Mouse (Mus musculus) kidney, embryonic 14.5 days (tissue): Measurements from ENCODE around the gene Calhm2. TPM values are rescaled to one million over a fixed set of nuclear protein-coding genes. Genes with fewer than 3 reads are reported as not detected.
"Not testable (repeated sequence)": the region's sequence is repeated elsewhere in the genome, so short reads cannot be mapped to it uniquely, and the experiment has no call there.

Experiments used
- ATAC-seq: fragments of 200-750 bp; cut with Nextera tagmentation; 2 replicates; pipeline ENCODE4 v1.8.0; 2017; ENCODE audit warnings: moderate number of reproducible peaks, mild to moderate bottlenecking, moderate TSS enrichment, moderate library complexity; ENCODE audit not compliant: low FRiP score, low TSS enrichment
- H3K27ac ChIP-seq: fragments of 300-500 bp; sonication (generic); 2 replicates; pipeline ENCODE4 v1.5.1; 2014; ENCODE audit warnings: low read depth, mild to moderate bottlenecking, low read length, moderate library complexity, mixed read lengths
- H3K27me3 ChIP-seq: fragments of 300-500 bp; sonication (generic); 2 replicates; pipeline ENCODE4 v1.6.1; 2014; ENCODE audit warnings: mild to moderate bottlenecking, low read length; ENCODE audit not compliant: control insufficient read depth, insufficient read depth
- H3K36me3 ChIP-seq: fragments of 300-500 bp; sonication (generic); 2 replicates; pipeline ENCODE4 v1.6.1; 2014; ENCODE audit warnings: low read length, mixed read lengths; ENCODE audit not compliant: control insufficient read depth, insufficient read depth
- H3K4me1 ChIP-seq: fragments of 300-500 bp; sonication (generic); 2 replicates; pipeline ENCODE4 v1.6.1; 2014; ENCODE audit warnings: low read length, mixed read lengths; ENCODE audit not compliant: control insufficient read depth, insufficient read depth
- H3K4me2 ChIP-seq: fragments of 300-500 bp; sonication (generic); replicated peaks from 2 replicates; pipeline ENCODE4 v1.6.1; 2014; ENCODE audit warnings: low read depth, mild to moderate bottlenecking, low read length
- H3K4me3 ChIP-seq: fragments of 300-500 bp; sonication (generic); 2 replicates; pipeline ENCODE4 v1.5.1; 2014; ENCODE audit warnings: mild to moderate bottlenecking, low read length
- H3K9ac ChIP-seq: fragments of 300-500 bp; sonication (generic); 2 replicates; pipeline ENCODE4 v1.6.1; 2014; ENCODE audit warnings: low read depth, mild to moderate bottlenecking, low read length, moderate library complexity
- H3K9me3 ChIP-seq: fragments of 300-500 bp; sonication (generic); 2 replicates; pipeline ENCODE4 v1.6.1; 2016; ENCODE audit warnings: low read length; ENCODE audit not compliant: control insufficient read depth
- WGBS: fragments of 180-500 bp; shearing (Covaris S2); extraction: QIAGEN DNeasy Blood & Tissue Kit; methylation state at CpG from one replicate; pipeline ENCODE4 v1.1.7; 2014; 5-methylcytosine and 5-hydroxymethylcytosine counted together
- polyA plus RNA-seq: library from polyadenylated mRNA; unstranded; fragments of >200 nt; fragmentation: Nextera tagmentation; extraction: Ambion mirVana; gene quantifications from 2 replicates; pipeline ENCODE4 v1.2.1, GENCODE M21; 2014

Calhm2 gene
- polyA plus RNA-seq, 1 experiment from 2014 or later: 1.9 TPM

- 79% methylated on average over 11 of the region's 11 CpGs for WGBS
- no peak for ATAC-seq
- Histone ChIP-seq H3K27ac (no peak within 1 kb of the TSS), H3K9ac (no peak within 1 kb of the TSS), H3K36me3 (no peaks in the 10 kb centered on the region), H3K4me3 (no peak within 1 kb of the TSS), H3K9me3 (no peaks in the 10 kb centered on the region), H3K4me2 (no peak within 1 kb of the TSS), H3K27me3 (no peaks in the 10 kb centered on the region), H3K4me1 (no peaks in the 10 kb centered on the region)
Measured at GRCm38 (mm10) chr19:47157664-47158063, 19.6 kb upstream of the Calhm2 start, which contains the start of gene Calhm3. Gene Calhm3, minus strand, starts transcription at chr19:47157764.

GRCm38 (mm10) chr19:47153767-47154166, 15.7 kb upstream of the Calhm2 start:
- no peak overlapping the region for H3K4me3 ChIP-seq
- no peak for ATAC-seq

GRCm38 (mm10) chr19:47152062-47152369, 13.9 kb upstream of the Calhm2 start:
- Histone ChIP-seq H3K27me3 (peaks cover 4% of the 10 kb centered on the region; the same call in 1 of the 2 replicates), H3K9ac (no peak overlapping the region), H3K9me3 (no peaks in the 10 kb centered on the region), H3K36me3 (no peaks in the 10 kb centered on the region), H3K4me1 (no peaks in the 10 kb centered on the region), H3K4me2 (peak overlapping the region; percentile 43), H3K4me3 (peak overlapping the region; percentile 19; the same call in 1 of the 2 replicates), H3K27ac (no peak overlapping the region)
- no peak for ATAC-seq
- WGBS: 69% methylated on average over 12 of the region's 12 CpGs

More at GRCm38 (mm10) chr19:47153767-47154166, 15.7 kb upstream of the Calhm2 start:
- H3K9me3 ChIP-seq: no peaks in the 10 kb centered on the region
- no peak overlapping the region for H3K9ac ChIP-seq
- H3K36me3 ChIP-seq: no peaks in the 10 kb centered on the region
- peaks cover 4% of the 10 kb centered on the region; the same call in 1 of the 2 replicates for H3K27me3 ChIP-seq
- no peak overlapping the region for H3K27ac ChIP-seq
- 84% methylated on average over 7 of the region's 7 CpGs for WGBS
- H3K4me2 ChIP-seq: no peak overlapping the region
- no peaks in the 10 kb centered on the region for H3K4me1 ChIP-seq

- H3K4me1 ChIP-seq: no peaks in the 10 kb centered on the region
- peaks cover 4% of the 10 kb centered on the region; the same call in 1 of the 2 replicates for H3K27me3 ChIP-seq
- H3K36me3 ChIP-seq: no peaks in the 10 kb centered on the region
- no peak overlapping the region for H3K27ac ChIP-seq
- WGBS: 29% methylated on average over 32 of the region's 32 CpGs
- H3K4me3 ChIP-seq: peak overlapping the region; percentile 19
- ATAC-seq: no peak
- peak overlapping the region; percentile 43 for H3K4me2 ChIP-seq
- H3K9ac ChIP-seq: 0 out of 2 replicates have a peak overlapping the region, but pooled peaks have one; percentile 8
- no peaks in the 10 kb centered on the region for H3K9me3 ChIP-seq
Measured at GRCm38 (mm10) chr19:47151332-47152061, 13.4 kb upstream of the Calhm2 start.

- no peak overlapping the region for H3K4me3 ChIP-seq
- H3K4me2 ChIP-seq: no peak overlapping the region
- H3K27ac ChIP-seq: no peak overlapping the region
- ATAC-seq: no peak
- H3K4me1 ChIP-seq: no peaks in the 10 kb centered on the region
- H3K9me3 ChIP-seq: no peaks in the 10 kb centered on the region
- no peak overlapping the region for H3K9ac ChIP-seq
- H3K36me3 ChIP-seq: no peaks in the 10 kb centered on the region
- 10% methylated on average over 3 of the region's 4 CpGs for WGBS
- peaks cover 4% of the 10 kb centered on the region; the same call in 1 of the 2 replicates for H3K27me3 ChIP-seq
Measured at GRCm38 (mm10) chr19:47149854-47150253, 11.8 kb upstream of the Calhm2 start.

GRCm38 (mm10) chr19:47148267-47148847, 10.3 kb upstream of the Calhm2 start:
- Histone ChIP-seq H3K27me3 (peaks cover 4% of the 10 kb centered on the region; the same call in 1 of the 2 replicates), H3K27ac (no peak overlapping the region), H3K9me3 (no peaks in the 10 kb centered on the region), H3K4me1 (no peaks in the 10 kb centered on the region), H3K36me3 (no peaks in the 10 kb centered on the region), H3K4me3 (no peak overlapping the region), H3K9ac (no peak overlapping the region), H3K4me2 (no peak overlapping the region)
- 68% methylated on average over 5 of the region's 5 CpGs for WGBS
- ATAC-seq: no peak

GRCm38 (mm10) chr19:47144154-47144553, 6.1 kb upstream of the Calhm2 start, which contains the start of gene Calhm1:
Gene Calhm1, minus strand, starts transcription at chr19:47144254.
- WGBS: 91% methylated on average over 6 of the region's 6 CpGs
- no peaks in the 10 kb centered on the region for H3K9me3 ChIP-seq
- H3K27ac ChIP-seq: no peak within 1 kb of the TSS
- no peak for ATAC-seq
- no peak within 1 kb of the TSS for H3K4me3 ChIP-seq
- H3K36me3 ChIP-seq: no peaks in the 10 kb centered on the region
- no peaks in the 10 kb centered on the region for H3K27me3 ChIP-seq
- H3K4me1 ChIP-seq: no peaks in the 10 kb centered on the region
- H3K4me2 ChIP-seq: no peak within 1 kb of the TSS
- H3K9ac ChIP-seq: no peak within 1 kb of the TSS; the same call in 1 of the 2 replicates

- Histone ChIP-seq H3K36me3 (no peaks in the 10 kb centered on the region), H3K27me3 (no peaks in the 10 kb centered on the region; the same call in 1 of the 2 replicates), H3K9ac (no peak overlapping the region), H3K4me2 (no peak overlapping the region), H3K9me3 (no peaks in the 10 kb centered on the region), H3K27ac (no peak overlapping the region), H3K4me1 (peaks cover 10% of the 10 kb centered on the region; the same call in 1 of the 2 replicates), H3K4me3 (no peak overlapping the region)
- 74% methylated on average over 6 of the region's 6 CpGs for WGBS
- ATAC-seq: no peak
Measured at GRCm38 (mm10) chr19:47142438-47142837, 4.3 kb upstream of the Calhm2 start.

- not testable (repeated sequence) for H3K27me3 ChIP-seq, H3K27ac ChIP-seq, H3K9ac ChIP-seq, H3K4me2 ChIP-seq, ATAC-seq, H3K36me3 ChIP-seq, H3K9me3 ChIP-seq, H3K4me3 ChIP-seq
- WGBS: 24% methylated on average over 7 of the region's 7 CpGs
- H3K4me1 ChIP-seq: peaks cover 16% of the 10 kb centered on the region; the same call in 1 of the 2 replicates
Measured at GRCm38 (mm10) chr19:47139611-47140010, 1.5 kb upstream of the Calhm2 start.
